Mouse (Mus musculus): ENCODE results near the gene Bco2.
A peak's percentile ranks its signal among the peaks of the same experiment; 100 is the strongest.

The Bco2 gene

DNA sequence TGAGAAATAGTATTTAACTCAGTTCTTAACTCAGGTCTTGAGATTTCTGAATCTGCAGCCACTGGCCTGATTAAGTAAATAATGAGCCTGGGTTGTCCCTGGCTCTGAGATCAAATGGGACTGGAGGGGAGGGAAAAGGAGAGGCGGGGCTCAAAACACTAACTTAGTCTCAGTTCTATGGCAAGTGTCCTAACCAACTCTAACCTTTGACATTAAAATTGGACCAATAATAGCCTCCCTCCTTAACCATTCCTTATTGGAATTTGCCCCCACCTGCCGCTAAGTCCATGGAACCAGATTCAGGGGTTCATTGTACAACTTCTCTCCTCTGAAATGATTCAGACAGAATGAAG, at the start of gene Bco2:
Gene Bco2, minus strand, starts transcription at position 88 of the 353 bp plus-strand sequence.
- DNase-seq = peak; percentile 61

DNA sequence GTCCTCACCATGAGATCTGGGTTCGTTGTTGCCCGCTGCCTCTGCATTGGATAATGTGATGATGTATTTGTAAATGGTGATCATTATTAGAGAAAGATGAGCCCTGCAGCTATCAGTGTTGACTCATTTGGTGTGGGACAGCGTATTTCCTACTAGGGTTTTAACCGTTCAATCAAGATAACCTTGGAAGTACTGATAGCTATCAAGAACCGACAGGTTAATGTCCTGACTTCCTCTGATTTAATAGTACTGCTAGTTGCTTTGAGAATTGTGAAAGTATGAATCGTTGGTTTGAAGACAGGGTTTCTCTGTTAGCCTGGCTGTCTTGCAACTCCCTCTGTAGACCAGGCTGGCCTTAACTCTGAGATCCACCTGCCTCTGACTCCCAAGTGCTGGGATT, 49.4 kb upstream of the Bco2 start:
- no peak for DNase-seq

GRCm38 (mm10) chr9:50603998-50604324, 49.0 kb upstream of the Bco2 start:
- no peak for DNase-seq

DNA sequence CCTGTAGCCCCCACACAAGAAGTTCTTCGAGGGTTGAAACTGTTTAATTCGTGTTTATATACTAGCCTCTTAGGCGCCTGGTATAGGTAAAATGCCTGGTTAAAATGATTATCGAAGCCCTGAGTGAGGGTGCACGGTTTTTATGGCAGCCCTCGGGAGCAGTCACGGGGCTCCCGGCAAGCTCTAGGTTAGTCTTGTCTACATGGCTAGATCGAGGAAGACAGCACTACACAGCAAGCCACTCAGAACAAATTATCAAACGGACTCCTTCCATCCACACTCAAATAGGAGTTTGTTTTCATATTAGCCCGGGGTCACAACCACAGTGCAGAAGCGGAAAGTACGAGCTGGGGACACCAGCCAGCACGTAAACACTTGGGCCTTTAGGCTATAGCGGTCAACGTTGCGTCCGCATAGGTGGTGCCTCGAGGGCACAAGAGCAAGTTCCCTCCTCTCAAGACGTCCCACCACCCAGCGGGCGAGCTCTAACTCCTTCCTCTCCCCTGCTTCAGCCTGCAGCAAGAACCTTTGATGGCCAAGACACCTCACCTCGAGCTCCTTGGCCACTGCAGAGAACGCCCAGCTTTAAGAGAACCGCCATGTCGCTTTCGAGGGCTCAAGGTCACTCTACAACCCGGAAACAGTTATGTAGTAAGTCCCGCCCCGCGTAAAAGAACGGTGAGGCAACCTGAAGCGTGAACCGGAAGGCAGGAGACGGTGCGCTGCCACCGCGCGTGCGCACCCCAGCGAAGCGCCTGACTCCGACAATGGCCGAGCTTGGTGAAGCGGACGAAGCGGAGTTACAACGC, 48.4 kb upstream of the Bco2 start, which contains the start of the genes Sdhd and Timm8b:
Gene Sdhd, minus strand, starts transcription at position 624 of the 809 bp plus-strand sequence.
Gene Timm8b, plus strand, starts transcription at position 722 of the 809 bp plus-strand sequence.
- DNase-seq = peak; percentile 96

DNA sequence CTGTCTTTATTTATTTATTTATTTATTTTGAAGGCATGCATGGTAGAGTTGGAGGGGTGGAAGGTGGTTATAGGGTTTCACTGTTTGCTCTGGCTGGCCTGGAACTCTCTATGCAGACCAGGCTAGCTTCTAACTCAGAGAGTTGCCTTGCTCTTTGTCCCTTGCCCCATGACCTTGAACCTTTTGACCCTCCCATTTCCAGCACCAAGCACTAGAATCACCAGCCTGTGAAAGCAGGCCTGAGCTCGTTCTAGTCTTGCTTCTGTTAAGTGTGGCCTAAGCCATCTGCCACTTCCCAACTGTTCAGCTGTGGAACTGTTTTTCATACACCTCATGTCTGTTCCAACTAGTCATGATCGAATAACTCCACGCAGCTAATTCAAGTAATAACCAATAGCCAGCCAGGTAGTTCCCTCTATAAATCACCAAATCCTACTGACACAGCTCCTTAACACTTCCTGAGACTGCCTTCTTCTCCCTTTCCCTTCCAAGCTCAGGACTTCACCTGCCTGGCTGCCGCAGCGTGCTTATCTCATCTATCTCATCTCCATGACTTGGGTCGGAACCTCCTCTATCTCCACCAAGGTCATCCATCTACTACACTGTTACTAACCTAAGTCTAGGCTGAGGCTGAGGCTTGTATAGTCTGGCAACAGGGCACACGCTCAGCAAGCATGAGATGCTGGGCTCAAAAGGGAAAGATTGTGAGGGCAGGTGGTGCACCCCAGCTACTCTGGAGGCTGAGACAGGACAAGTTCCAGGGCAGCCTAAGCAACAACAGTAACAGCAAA, 47.3 kb upstream of the Bco2 start:
- DNase-seq = peak; percentile 34

- DNase-seq = no peak
Measured at GRCm38 (mm10) chr9:50601536-50601935, 46.6 kb upstream of the Bco2 start.

DNA sequence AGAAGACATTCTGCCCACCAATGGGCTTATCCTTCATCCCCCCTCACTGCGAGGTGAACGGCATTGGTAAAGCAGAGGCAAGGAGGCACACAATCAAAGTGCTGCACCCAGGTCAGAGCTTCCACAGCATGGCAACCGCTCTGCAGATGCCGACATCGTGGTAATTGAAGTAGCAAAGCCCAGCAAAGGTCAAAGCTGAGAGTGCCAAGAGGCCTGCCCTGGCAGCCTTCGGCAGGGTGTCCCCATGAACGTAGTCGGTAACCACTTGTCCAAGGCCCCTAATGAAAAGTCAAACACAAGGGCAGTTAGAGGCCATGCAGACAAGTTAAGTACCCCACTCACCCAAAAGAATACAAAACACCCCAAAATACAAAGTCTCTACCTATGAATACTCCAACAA, 42.0 kb upstream of the Bco2 start:
- no peak for DNase-seq

- DNase-seq = peak; percentile 60
Measured at GRCm38 (mm10) chr9:50594794-50595417, 39.9 kb upstream of the Bco2 start.

DNA sequence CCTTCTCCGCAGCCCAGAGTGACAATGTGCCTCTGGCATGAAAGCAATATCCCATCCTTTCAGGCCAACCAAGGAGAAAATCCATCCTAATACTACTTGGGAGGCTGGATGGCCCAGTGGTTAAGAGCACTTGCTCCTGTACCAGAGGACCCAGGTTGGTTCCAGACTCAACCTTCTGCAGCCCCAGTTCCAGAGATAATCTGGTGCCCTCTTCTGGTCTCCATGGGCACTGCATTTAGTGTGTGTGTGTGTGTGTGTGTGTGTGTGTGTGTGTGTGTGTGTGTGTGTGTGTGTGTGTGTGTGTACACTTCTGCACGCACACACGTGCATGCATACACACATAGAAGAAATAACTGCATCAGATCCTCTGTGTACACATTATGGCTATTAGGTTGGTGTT, 38.6 kb upstream of the Bco2 start:
- DNase-seq = no peak

- no peak for DNase-seq
Measured at GRCm38 (mm10) chr9:50592955-50593354, 38.0 kb upstream of the Bco2 start.

GRCm38 (mm10) chr9:50590856-50591518, 36.0 kb upstream of the Bco2 start:
- DNase-seq = no peak

DNA sequence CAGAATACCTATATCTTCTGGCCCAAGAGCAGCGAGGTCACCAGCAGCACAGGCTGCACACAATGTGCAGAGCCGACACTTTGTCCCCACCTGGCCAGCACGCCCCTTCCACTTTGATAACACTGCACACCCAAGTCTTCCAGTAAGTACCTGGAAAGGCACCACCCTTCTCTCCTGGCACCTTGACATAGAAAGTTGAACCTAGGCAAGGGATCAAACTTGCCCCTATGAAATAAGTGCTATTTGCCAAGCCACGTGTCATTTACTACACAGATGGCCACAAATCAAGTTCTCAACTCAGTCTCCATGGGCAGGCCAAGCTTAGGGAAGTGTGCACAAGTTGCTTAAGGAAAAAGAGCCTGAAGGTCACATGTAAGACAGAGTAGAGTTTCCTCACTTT, 32.0 kb upstream of the Bco2 start:
- no peak for DNase-seq

GRCm38 (mm10) chr9:50585145-50585818, 30.3 kb upstream of the Bco2 start:
- peak; percentile 81 for DNase-seq

- no peak for DNase-seq
Measured at GRCm38 (mm10) chr9:50580370-50580769, 25.4 kb upstream of the Bco2 start.

- no peak for DNase-seq
Measured at GRCm38 (mm10) chr9:50569599-50570525, 14.9 kb upstream of the Bco2 start.

DNA sequence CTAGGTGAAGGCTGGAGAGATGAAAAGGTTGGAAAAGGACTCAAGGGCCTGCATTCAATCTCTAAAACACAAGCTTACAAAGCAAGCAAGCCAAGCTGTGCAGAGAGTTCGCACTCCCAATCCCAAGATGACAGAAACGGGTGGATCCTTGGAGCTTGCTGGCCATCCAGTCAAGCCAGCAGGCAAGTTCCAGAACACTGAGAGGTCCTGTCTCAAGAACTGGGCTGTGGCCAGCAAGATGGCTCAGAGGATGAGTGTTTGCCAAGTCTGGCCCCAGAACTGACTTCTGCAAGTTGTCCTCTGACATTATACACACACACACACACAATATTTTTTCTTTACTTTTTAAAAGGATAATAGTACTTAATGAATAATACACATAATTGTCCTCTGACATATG, 12.9 kb upstream of the Bco2 start:
- DNase-seq = no peak

- DNase-seq = no peak
Measured at GRCm38 (mm10) chr9:50567372-50567771, 12.4 kb upstream of the Bco2 start.

- no peak for DNase-seq
Measured at GRCm38 (mm10) chr9:50565940-50566339, 11.0 kb upstream of the Bco2 start.

GRCm38 (mm10) chr9:50565173-50565572, 10.2 kb upstream of the Bco2 start:
- no peak for DNase-seq

DNA sequence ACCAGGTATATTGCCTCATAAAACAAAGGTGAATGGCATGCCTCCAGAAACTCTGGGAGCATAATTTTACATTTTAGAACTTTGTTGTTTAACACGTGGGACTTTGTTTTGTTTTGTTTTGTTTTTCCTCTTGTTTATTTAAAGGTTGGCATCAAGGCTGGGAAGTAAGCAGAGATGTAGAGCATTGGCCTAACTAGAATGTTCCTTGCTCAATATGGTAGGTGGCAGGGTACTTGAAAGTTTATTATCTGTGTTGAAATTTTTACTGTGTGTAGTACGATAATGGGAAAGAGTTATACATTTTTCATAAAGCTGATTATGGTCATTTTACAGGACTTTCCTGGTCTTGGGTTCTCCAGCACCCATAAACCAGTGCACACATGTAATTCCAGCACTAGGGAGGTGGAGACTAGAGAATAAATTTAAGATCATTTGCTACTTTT, 7.0 kb upstream of the Bco2 start:
- no peak for DNase-seq

DNA sequence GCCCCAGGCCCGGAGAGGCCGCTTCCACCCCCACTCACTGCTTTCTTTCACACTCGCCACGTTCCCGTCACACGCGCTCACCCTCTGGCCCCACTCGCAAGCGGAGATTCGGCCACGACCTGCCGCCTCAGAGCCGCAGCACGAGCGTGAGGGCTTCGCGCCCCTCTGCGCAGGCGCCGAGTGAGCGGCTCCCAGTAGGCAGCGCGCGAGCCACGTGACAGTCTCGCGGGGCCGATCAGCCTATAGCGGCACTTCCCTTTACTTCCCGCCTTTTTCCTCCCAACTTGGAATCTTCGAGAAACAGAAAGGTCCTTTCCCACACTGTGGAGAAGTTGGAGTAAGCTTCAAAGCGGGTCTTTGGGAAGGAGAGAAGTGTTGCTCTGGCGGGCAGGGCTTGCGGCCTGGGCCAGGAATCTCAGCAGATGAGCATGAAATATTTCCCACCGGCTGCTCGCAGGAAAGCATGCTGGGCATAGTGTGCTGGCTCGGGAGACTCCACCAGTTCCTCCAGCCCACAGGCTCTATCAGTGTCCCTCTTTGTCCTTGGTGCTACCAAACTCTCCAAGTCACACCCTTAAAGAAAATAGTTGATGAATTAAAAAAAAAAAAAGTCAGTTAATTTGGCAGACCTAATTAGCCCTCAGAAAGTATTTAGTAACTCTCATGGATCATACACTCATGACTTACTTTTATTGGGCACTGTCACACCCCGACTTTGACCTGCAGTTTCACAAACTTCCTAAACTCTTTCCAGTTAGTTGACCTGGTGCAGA, 6.3 kb upstream of the Bco2 start, which contains the start of gene Tex12:
Gene Tex12, minus strand, starts transcription at position 181 of the 773 bp plus-strand sequence.
- DNase-seq = no peak
